Mouse (Mus musculus): ENCODE results near the gene Pcare. TPM values are rescaled to one million over a fixed set of nuclear protein-coding genes. Genes with fewer than 3 reads are reported as not detected.

Pcare gene
- polyA plus RNA-seq, 1 experiment from 2014 or later, result not detected

DNA sequence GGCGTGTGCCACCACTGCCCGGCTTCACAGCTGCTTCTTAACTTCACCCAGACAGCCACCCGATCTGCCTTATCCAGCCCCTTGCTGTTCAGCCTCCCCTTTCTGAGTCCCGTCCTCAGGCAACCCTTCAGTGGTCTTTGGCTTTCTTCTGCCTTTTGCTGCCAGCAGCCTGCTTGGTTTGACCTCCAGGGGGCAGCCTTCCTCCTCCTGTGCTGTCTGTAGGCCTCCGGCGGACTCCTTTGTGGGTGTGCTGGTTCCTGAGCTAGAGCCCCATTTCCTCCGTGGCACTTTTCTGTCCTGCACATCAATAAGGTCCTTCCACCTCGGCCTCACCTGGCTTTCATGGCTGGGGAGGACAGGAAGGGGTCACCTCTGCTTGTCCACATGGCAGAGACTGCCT lies 58.9 kb downstream of the Pcare start:
- Histone ChIP-seq H3K4me1 (peaks cover 7% of the 10 kb centered on the region), H3K4me2 (replicated peaks) (no peak overlapping the region), H3K27ac (replicated peaks) (no peak overlapping the region), H3K4me3 (no peak overlapping the region), H3K36me3 (no peaks in the 10 kb centered on the region), H3K9ac (replicated peaks) (no peak overlapping the region), H3K9me3 (no peaks in the 10 kb centered on the region), H3K27me3 (no peaks in the 10 kb centered on the region)
- no peak for ATAC-seq (replicated peaks)
- 54% methylated on average over 8 of the region's 8 CpGs for WGBS

Other genes with a start within 250 kb of the Pcare start
- gene Ndc80, start 226.0 kb downstream of the Pcare start, polyA plus RNA-seq (2015; fragmentation: Nextera tagmentation; extraction: Ambion mirVana), result 19.4 and 24.2 TPM in 2 replicates
- 1.2 and 1.3 TPM in 2 replicates for gene Spdya, start 200.8 kb downstream of the Pcare start, polyA plus RNA-seq (2015; fragmentation: Nextera tagmentation; extraction: Ambion mirVana)
- 55.2 and 57.4 TPM in 2 replicates for gene Wdr43, start 137.0 kb downstream of the Pcare start, polyA plus RNA-seq (2015; fragmentation: Nextera tagmentation; extraction: Ambion mirVana)
- 0.36 and 0.79 TPM in 2 replicates for gene Togaram2, start 79.6 kb downstream of the Pcare start, polyA plus RNA-seq (2015; fragmentation: Nextera tagmentation; extraction: Ambion mirVana)
- gene Clip4, start 15.6 kb upstream of the Pcare start, polyA plus RNA-seq (2015; fragmentation: Nextera tagmentation; extraction: Ambion mirVana), result 9.6 and 10.3 TPM in 2 replicates

Data from forebrain, embryonic 15.5 days (tissue).